Mouse (Mus musculus): ENCODE results near the gene Igsf9b.

The Igsf9b gene

DNA sequence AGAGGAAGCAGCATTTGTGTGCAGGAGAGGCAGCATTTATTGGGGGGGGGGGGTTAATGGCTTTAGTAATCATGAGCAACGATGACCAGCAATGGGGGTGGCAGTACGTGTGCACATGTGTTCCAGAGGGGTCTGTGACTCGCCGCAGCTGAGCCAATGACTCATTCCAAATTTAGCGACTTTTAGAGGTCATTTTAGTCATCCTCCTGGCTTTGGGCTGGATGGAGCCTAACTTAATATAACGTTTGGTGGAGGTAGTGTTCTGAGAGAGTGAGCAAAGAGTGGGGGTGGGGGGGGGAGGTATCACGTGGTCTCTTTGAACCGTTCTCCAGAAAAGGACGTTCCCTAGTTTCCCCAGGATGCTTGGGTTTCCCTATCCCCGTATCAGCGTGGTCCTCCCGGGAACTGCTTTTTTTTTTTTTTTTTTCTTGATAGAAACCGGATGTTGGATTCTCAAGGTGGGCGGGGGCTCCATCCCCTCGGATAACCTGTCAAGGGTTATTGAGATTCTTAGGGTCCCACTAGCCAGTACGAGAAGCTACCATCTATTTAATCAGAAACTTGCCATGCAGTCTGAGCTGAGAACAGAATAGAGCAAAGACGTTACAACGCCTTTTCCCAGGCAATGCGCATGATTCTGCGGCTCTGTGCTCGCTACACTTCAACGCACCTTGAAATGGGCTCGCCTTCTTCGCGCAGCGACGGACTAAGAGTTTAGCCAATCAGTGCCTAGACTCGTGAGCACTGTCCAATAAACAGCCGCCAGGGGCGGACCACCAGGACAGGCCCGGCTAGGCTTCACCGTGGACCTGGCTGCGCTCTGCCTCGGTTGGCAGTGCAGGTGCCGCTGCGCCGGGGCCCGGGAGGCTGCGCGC is at the start of gene Igsf9b:
Gene Igsf9b, plus strand, starts transcription at position 794 of the 875 bp plus-strand sequence.
- DNase-seq = peak; percentile 97

DNA sequence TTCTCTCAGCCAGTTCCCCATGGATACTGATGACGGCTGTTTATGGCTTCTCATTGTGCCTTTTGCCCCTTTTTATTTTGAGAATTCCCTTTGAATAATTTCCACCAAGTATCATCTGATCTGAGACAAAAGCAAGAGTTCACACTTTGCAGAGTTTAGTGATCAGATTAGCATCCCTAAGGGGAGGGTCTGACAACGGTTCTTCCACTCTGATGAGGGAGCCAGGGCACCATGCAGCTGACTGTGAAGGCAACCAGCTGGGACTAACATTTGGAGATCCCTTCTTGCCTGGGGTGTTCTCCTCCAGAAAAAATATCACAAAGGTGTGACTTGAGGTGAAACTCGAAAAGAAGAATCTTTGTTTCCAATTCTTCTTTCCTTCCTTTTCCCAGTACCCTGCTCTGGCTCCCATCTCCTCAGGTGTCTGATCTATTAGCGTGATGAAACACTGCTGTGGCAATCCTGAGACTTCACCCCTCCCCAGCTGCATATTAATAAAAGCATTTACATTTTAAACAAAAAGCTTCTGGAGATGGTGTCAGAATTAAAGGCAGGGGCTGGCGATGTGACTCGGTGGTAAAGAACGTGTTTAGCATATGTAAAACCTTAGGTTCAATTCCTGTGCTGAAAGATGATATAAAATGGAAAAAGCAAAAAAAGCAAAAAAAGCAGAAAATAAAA is 46.8 kb upstream of the Igsf9b start:
- no peak for DNase-seq

DNA sequence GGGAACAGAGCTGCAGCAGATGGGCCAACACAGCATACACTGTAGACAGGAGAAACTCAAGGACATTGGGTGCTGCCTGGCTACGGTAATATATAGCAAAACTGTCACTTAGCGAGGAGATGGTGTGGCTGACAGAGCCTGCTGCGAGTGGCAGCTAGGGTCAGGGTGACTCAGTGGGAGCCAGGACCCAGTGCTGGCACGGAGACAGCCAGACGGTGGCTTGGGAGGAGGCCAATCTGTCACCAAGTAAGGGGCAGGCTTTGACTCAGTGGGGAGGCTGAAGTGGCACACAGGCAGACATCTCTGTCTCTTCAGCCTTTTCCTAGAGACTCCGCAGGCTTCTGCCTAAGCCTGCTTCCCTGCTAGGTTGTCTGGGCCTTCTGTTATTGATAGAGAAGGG is 42.5 kb upstream of the Igsf9b start:
- peak; percentile 73 for DNase-seq

DNA sequence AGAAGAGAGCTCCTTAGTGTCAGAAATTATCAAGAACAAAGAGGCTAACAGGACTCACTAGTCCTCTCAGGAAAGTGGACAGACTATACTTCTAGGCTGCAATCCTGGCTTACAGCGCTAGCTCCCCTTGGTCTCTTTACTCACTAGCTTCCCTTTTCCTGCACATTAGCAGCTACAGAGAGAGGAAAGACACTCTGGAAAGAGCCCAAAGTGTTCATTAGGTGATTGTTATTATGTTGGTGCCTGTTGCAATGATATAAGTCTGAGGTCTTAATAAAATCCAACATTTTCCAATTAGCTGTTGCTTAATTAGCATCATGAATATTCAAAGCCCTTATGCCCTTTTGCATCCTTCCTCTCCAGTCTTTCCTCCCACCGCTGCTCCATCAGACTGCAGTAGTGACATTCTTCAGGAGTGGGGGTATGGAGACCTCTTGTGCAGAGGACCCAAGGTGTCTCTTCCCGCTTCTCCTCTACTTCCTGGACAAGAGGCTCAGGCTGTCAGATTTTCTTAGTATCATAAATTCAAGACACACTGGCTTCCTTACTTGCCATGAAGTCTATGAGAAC is 38.5 kb upstream of the Igsf9b start:
- DNase-seq = no peak

DNA sequence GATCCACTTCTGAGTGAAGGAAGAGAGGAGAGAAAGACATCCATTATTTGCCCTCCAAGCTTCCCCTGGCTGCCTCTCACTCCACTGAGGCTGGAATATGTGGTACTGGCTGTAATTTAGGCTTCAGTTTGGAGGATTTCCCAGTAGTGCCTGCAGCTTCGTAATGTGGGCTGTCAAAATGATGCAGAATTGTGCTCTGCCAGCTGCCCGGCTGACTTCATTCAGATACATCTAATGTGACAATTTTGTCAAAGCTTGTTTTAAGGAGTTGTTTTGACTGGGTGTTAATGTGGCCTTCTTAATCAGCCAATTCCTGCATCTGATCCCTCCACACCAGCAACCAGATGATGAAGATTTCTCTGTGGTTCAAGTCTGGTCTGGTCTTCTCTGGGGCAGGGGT is 37.1 kb upstream of the Igsf9b start:
- DNase-seq = no peak

DNA sequence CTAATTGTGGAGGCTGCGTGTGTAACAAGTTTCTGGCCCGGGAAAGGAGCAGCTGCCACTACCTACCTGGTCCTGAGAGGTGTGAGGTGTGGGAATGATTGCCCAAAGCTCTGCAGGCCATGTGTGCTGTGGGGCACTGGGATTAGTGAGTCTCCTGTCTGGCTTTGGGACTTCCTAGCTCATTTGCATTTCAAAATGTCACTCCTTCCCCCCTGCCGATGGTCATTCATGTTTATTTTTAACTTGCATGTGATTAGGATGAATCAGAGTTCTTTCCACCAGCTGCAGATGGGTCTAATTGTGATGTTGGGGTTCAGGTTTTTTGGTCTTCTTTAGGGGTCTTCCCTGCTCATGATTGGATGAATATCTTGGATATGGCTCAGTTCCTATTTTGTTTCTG is 34.0 kb upstream of the Igsf9b start:
- DNase-seq = no peak

DNA sequence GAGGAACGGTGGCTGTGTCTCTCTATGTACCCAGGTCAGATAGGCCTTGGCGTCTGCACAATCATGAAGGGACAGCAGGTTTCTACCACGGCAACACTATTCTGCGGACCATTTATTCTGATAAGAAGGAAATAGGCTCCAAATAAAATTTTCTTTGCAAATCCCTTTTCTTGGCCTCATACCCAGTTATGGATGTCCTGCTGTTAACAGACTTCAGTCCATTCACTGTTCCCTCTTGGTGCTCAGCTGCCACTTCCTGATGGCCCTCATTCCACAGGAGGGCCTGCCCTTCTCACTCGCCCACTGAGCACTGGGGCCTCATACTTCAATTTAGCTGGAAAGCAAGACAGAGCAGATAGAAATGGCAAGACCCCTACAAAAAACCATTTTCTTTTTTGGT is 31.1 kb upstream of the Igsf9b start:
- no peak for DNase-seq

DNA sequence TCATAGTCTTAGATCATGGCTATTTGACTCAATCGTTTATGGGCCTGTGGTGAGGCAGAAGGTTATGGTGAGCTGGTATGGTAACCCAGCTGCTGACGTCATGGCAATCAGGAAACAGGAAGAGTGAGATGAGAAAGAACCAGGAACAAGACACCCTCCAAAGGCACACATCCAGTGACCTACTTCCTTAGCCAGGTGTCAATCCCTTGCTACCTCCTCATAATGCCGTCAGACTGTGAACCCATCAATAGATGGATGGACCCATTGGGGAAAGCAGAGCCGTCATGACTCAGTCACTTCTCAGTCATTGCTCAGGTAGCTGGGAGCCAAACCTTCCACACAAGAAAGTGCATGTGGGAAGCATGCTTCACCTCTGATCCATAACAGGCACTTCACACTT is 30.5 kb upstream of the Igsf9b start:
- no peak for DNase-seq

DNA sequence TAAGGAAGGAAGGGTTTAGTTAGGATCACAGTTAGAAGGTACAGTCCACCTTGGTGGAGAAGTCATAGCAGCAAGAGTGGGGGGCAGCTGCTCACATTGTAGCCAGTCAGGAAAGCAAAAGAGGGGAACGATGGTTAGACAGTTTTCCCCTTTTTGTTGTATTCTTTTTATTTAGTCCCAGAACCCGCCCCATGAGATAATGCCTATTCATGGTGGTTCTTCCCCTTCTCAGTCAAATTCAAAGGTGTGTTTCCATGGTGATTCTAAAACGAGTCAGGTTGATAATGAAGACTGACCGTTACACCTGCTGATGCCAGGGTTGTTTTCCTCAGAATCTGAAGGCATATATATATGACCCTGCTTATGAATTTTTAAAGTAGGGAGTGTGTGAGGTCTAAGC is 29.7 kb upstream of the Igsf9b start:
- DNase-seq = no peak

DNA sequence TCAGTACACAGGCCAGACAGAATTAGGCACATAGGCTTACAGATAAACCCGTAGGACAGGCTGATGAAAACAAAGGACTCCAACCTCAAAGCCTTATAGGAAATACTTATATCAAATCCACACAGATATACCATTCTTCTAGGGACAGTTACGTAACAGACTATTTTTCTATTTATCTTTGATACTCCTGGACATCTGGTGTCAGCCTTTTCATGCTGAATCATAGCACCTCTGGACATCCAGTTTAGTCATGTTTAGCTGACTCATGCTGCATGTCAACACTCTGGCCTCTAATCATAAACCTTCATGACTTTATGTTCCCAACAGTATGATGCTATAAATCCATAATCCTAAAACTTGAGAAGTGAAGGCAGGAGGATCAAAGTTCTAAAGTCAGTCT is 29.1 kb upstream of the Igsf9b start:
- DNase-seq = no peak

DNA sequence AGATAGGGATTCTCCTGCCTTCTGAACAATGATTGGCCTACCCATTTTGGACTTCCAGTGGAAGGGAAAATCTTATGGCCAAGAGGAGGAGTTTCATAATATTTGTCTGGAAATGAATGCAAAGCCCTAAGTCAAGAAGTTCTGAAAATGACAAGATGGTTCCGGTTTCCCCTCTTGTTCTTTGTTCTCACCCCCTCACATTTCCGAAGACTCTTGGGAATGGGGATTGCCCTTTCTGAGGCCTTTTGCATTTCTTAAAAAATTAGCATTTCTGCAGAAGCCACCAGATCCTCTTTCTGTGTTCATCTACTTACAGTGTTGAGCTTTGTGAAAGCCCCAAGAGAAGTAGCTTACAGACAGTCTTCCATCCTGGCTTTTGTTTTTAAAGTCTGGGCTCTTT is 27.1 kb upstream of the Igsf9b start:
- no peak for DNase-seq

DNA sequence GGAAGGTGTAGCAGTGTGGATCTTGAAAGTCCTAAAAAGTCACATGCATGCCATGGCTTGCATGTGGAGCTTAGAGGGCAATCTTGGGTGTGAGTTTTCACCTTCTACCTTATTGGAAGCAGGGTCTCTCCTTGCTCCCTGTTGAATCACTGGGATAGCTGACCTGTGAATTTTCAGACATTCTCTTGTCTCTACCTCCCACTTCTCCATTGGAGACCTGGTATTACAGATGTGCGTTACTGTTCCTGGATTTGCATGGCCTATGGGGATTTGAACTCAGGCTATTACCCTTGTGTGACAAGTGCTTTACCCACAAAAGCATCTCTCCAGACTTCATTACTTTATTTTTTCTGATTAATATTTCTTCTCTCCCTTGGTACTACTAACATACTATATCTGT is 26.1 kb upstream of the Igsf9b start:
- no peak for DNase-seq

DNA sequence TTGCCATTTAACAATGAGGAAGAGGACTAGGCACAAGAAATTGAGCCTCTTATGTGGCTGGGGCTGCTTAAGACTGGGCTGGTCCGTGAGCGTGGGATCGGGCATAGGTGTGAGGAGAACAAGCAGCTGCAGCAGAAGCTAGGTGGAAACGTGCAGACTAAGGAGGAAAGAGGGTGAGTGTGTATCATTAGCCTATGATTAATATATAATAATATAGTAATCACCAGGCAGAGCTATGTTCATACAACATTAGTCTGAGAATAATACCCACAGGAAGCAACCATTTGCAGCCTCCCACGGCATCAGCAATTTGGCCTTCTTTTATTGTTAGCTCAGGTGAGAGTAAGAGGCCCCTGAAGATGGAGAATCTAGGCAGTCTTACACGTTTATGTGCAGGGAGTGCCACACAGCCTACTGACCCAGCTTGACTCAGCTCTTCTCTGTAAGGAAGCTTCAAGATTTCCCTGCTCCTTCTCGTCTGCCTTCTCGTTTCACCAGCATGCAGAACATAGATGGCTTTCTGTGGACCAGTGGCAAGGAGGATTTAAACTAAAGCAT is 22.6 kb upstream of the Igsf9b start:
- no peak for DNase-seq

DNA sequence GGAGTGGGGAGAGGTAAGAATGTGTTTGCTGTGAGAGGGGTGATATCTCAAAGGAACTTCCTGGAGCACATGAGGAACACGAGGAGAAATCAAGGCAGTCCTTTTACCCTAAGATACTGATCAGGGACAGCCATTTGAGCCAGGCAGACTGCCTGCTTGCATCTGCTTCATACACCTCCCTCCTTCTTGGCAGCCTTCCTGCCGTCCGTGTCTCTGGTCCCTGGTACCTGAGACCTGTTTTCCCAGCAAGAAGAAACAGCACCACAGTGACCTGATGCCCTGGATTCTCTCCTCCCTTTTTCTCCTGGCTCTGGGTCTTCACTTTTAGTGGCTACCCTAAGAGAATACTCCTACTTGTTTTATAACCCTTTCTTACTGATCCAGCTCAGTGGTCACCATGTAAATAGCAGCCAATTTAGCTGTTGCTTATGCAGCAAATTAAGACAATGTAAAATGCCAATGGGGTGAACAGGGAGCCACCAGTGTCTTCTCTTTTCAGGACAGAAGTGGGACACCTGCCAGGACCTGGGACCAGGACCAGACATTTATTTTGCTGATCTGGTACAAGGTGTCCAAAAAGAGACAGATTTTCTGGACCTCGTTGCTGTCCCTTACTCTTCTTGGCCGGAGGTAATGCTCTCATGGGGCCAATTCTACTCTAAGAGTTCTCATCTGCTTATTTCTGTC is 21.5 kb upstream of the Igsf9b start:
- DNase-seq = peak; percentile 61

DNA sequence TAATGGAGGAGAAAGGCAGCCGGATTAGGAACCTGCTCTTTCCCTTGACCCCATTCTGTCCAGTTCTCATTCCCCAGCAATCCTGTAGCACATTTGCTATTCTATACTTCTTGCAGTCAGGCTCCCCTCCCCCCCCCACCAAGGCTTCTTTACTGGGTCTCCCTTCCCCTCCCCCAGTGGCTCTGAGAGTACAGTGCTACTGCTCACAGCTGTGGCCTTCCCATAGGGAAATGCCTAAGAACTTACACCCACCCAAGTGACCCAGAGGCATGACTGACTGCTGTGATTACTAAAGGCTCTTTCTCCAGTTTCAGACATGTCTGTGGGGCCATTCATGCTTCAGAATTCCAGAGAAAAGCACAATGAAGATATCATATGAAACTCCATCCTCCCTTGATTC is 20.0 kb upstream of the Igsf9b start:
- DNase-seq = no peak

DNA sequence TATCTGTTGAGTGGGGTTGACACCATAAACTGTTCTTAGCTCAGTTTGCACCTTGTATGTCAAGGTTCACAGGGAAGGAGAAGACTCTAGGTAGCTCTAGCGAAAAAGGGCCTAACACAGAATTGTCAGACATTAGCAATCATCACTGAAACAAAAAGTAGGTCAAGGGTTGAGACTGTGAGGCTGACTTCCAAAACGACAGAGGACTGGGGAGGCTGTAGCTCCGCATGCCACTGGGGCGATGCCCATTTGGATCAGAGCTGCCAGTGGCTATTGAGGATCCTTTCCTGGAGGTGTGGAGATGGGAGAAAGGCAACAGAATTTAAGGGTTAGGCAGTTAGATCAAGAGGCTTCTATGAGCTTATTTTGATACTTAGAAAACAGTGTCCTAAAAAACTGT is 18.0 kb upstream of the Igsf9b start:
- peak; percentile 74 for DNase-seq

DNA sequence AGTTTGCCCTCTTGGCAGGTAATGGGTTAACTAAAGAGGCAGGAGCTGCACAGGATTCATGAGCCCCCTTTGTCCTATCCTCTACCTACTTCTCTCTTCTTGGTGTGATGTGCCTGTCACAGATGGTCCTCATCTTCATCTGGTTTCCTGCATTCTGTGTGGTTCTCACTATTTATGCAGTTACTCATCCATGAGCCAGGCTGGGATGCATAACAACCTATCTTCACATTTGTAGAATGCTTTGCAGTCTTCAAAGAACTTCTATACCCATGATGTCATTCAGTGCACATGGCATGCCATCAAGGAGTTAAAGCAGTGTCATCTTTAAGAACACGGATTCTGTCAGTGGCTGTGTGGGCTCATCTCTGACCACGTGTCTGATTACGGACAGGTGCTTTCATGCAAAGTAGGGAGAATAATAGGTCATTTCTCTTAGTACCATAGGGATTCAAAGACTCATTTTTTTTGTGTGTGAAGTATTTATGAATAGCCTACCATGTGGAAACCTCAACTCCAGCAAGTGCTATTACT is 13.2 kb upstream of the Igsf9b start:
- no peak for DNase-seq

DNA sequence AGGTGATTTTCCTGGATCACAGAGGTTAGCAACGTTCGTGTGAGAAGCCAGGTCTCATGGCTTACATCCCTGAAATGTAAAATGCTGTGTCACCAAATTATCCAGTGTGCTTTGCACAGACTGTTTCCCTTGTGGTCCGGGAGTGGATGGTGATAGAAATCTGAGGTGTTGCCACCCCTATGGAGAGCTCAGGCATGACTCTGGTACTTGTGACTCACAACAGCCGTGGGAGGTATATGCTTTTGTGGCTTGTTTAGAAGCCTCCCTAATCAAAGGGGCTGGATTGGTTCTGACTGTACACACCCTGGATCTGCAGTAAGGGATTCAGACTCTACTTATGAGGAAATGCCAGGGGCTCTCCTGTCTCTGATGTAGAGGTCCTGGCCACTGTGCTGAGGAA is 12.7 kb upstream of the Igsf9b start:
- DNase-seq = no peak

DNA sequence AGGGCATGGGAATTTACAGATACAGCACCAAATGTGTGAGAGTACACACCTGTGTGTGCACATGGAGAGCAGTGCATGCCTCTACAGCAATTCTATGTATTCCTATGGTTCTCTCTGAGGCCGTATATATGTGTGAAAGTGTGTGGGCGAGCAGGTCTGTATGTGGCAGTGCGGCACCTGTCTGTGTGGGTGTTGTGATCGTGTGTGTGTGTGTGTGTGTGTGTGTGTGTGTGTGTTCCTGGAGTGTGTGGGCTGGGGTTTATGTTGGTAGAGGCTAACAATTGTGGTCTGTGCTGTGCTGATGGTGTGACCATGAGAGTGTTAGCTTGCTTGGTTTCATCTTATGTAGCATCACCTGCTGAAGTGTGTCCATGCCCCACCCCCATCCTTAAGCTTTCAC is 12.1 kb upstream of the Igsf9b start:
- no peak for DNase-seq

DNA sequence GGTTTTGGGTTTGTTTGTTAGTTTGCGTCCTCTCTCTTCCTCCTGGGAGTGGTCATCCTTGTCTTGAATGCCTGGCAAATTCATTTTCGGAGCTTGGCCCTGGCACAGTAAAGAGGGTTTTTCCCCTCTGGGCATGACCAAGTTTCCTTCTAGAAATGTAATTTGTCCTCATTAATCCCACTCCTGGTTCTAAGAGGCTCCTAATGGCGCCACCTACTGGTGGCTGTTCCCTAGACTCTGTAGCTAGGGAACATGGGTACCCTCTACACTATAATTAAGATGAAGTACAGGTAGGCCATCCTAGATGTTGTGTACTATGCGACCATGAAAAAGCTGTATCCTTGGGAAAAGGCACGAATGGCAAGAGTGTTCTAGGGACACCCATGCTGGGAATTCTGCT is 11.6 kb upstream of the Igsf9b start:
- peak; percentile 64 for DNase-seq

DNA sequence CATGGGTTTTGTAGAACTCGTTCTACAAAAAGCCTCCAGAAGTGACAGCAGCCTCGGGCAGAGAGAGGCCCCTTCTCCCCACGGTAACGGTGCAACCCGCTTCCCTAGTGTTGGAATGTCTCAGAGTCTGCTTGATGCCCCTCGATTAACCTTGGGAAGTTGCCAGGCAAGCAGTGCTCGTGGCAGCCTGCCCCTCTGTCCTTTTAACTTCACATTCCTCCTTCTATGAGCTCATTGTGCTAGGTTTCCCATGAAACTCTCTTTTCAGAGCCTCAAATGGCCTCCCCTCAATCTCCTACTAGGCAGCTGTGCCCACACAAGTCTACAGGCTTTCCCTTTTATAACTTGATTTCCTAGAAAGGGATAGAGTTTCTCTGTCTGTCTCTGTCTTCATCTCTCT is 10.6 kb upstream of the Igsf9b start:
- no peak for DNase-seq

DNA sequence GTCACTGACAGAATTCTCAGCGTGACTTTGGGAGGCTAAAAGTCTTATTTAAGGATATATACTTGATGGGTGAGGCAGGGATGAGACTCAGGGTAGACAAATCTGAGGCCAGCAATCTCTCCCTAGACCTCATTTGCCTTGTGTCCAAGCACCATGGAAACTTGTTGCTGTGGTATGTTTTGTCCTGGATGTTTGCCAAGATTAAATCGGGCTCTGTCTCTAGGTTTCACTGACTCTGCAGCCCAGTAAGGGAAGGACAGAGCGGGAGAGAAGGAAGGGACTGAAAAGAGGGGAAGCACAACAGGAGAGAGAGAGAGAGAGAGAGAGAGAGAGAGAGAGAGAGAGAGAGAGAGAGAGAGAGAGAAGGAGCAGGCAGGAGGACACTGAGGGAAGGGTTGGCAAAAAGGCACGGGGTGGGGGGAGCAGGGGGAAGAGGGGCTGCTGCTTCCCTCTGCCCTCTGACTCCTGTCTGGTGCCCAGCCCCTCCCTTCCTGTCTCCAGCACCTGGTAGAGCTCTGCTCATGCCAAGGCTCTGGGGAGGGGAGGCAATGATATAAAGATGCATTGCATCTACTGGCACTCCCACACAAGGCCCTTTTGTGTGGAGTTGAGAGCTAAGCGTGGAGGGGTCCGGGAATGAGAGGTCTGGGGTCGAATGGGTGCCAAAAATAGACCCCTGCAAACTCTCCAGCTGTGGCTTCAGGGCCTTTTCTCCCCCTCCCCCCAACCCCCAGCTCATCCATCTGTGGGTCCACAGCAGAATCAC is 9.3 kb upstream of the Igsf9b start:
- DNase-seq = no peak

Measured in cerebellum, adult 11 months (tissue).